Mouse (Mus musculus): Measurements from ENCODE around the gene Gm49392. TPM values are rescaled to one million over a fixed set of nuclear protein-coding genes. Genes with fewer than 3 reads are reported as not detected.

Gm49392 gene
- total RNA-seq (2023): 1.00 TPM

GRCm38 (mm10) chr13:60896794-60897193, at the start of gene Gm49392:
Gene Gm49392 (minus strand): TSS chr13:60896894.

GRCm38 (mm10) chr13:60941884-60942283, 45.2 kb upstream of the Gm49392 start, which contains the start of gene Tpbpa:
Gene Tpbpa (minus strand): TSS chr13:60941984.

GRCm38 (mm10) chr13:60936500-60936901, 39.8 kb upstream of the Gm49392 start, which contains the start of the genes Gm49391 and Ctla2a:
Gene Gm49391 (minus strand): TSS chr13:60936571.
Gene Ctla2a (minus strand): TSS chr13:60936625.

GRCm38 (mm10) chr13:60935490-60935889, 38.8 kb upstream of the Gm49392 start, which contains the start of gene Gm49393:
Gene Gm49393 (minus strand): TSS chr13:60935590.

GRCm38 (mm10) chr13:60904780-60905179, 8.1 kb upstream of the Gm49392 start, which contains the start of gene Tpbpb:
Gene Tpbpb (minus strand): TSS chr13:60904880.

GRCm38 (mm10) chr13:60897328-60897727, 634 bp upstream of the Gm49392 start, which contains the start of gene Ctla2b:
Gene Ctla2b (minus strand): TSS chr13:60897447.

GRCm38 (mm10) chr13:60864281-60864680, 32.4 kb downstream of the Gm49392 start, which contains the start of gene 4930486L24Rik:
Gene 4930486L24Rik (minus strand): TSS chr13:60864475.

GRCm38 (mm10) chr13:60802749-60803148, 93.9 kb downstream of the Gm49392 start, which contains the start of gene Ctsll3:
Gene Ctsll3 (minus strand): TSS chr13:60802849.

Other genes starting within 250 kb of the Gm49392 start
- gene BC051665, start 110.5 kb downstream of the Gm49392 start, total RNA-seq (2023): not detected
- gene Ctsll3, start 94.0 kb downstream of the Gm49392 start, total RNA-seq (2023): not detected
- 8.4 TPM for gene 4930486L24Rik, start 32.4 kb downstream of the Gm49392 start, total RNA-seq (2023)
- gene Ctla2b, start 553 bp upstream of the Gm49392 start, total RNA-seq (2023): 22.4 TPM
- not detected for gene Tpbpb, start 8.0 kb upstream of the Gm49392 start, total RNA-seq (2023)
- gene Gm49393, start 38.7 kb upstream of the Gm49392 start, total RNA-seq (2023): not detected
- gene Gm49391, start 39.7 kb upstream of the Gm49392 start, total RNA-seq (2023): not detected
- 118 TPM for gene Ctla2a, start 39.7 kb upstream of the Gm49392 start, total RNA-seq (2023)
- not detected for gene Tpbpa, start 45.1 kb upstream of the Gm49392 start, total RNA-seq (2023)
- gene Ctsj, start 109.1 kb upstream of the Gm49392 start, total RNA-seq (2023): not detected
- not detected for gene Ctsq, start 143.7 kb upstream of the Gm49392 start, total RNA-seq (2023)